Mouse (Mus musculus) erythroblast, embryonic 14.5 days (primary cell): ENCODE data around the gene Gopc.

ENCODE experiments used
- GATA1 ChIP-seq: IDR thresholded peaks from 2 replicates; pipeline ENCODE4 v1.6.1; 2012; ENCODE audit warnings: low read length, inconsistent platforms, mixed read lengths
- TAL1 ChIP-seq: IDR thresholded peaks from 3 replicates; pipeline ENCODE4 v1.6.1; 2012; ENCODE audit warnings: low read length, inconsistent platforms, mixed read lengths

- TF ChIP-seq GATA1, result no peak
- no peak for TF ChIP-seq TAL1
These were observed 7.5 kb upstream of the Gopc start for GRCm38 (mm10) chr10:52389438-52389837.
